Mouse (Mus musculus): ENCODE measurements around the gene Cops7b. TPM values are rescaled to one million over a fixed set of nuclear protein-coding genes. Genes with fewer than 3 reads are reported as not detected.

Gene Cops7b
- polyA plus RNA-seq (2012; rRNA removed) = 71.1 and 71.8 TPM in 2 replicates

DNA sequence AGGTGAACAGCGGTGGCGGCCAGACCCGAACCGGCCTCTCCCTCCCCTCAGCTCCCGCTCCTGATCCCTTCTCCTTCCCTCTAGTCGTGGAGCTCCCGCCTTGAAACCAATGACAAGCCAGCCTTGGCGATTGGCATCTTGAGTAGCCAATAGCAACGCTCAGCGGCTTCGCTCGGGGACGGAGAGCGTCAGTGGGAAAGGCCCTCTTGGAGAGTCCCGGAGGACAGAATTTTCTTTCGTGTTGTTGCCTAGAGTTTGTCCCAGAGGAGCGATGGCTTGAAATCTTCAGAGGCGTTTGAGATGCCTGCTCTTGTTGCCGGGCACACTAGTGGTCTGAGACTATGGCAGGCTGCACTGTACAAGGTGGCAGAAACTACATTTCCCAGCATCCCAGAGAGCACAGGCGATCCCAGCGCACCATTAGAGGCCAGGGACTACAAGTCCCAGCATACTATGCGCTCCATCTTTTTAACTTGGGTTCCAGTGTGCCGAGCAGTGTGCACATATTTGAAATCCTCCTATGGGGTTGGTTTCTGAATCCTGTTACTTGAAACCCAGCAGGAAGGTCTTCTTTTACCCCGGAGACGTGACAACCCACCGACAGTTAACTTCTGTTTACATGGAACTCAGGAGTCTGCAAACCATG, at the start of gene Cops7b, which contains the start of gene Pde6d:
Gene Cops7b, plus strand, starts transcription at position 454 of the 646 bp plus-strand sequence.
Gene Pde6d, minus strand, starts transcription at position 179 of the 646 bp plus-strand sequence.

Other genes starting within 250 kb of the Cops7b start
- gene Ncl, start 223.5 kb upstream of the Cops7b start, polyA plus RNA-seq (2012; rRNA removed) = 148 and 177 TPM in 2 replicates
- 0.05 and 0.13 TPM in 2 replicates for gene Nmur1, start 156.7 kb upstream of the Cops7b start, polyA plus RNA-seq (2012; rRNA removed)
- gene Tex44, start 156.6 kb upstream of the Cops7b start, polyA plus RNA-seq (2012; rRNA removed) = not detected in 2 replicates
- gene Ptma, start 56.2 kb upstream of the Cops7b start, polyA plus RNA-seq (2012; rRNA removed) = 3,111 and 3,676 TPM in 2 replicates
- 87.5 and 92.4 TPM in 2 replicates for gene Pde6d, start 275 bp upstream of the Cops7b start, polyA plus RNA-seq (2012; rRNA removed)
- gene Nppc, start 87.7 kb downstream of the Cops7b start, polyA plus RNA-seq (2012; rRNA removed) = 4.3 and 5.7 TPM in 2 replicates
- 30.9 and 33.8 TPM in 2 replicates for gene Dis3l2, start 120.9 kb downstream of the Cops7b start, polyA plus RNA-seq (2012; rRNA removed)